Mouse (Mus musculus) frontal cortex, postnatal 10 days (tissue): Measurements from ENCODE around the gene Cmc1.

Experiments
- DNase-seq, 2 experiments: peaks; one replicate each; pipeline ENCODE4 v3.0.0; 2022; ENCODE audit warnings: low spot score in 2 of 2, mixed read lengths in 1 of 2

Gene Cmc1

DNA sequence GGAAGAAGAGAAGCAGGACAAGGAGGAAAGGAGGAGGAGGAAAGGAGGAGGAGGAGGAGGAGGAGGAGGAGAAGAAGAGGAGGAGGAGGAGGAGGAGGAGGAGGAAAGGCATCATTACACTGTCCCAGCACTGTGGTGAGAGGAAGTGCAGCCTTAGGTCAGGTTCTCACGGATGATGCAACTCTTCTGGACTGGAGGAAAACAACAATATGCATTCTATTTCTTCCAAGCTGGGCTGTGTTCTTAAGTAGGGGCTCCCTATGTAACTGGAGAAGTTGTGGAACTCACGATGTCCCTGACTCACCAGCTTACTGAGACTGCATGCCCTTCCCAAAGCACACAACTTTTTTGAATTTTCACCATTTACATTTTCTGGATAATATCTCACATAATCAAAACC, 118.3 kb downstream of the Cmc1 start:
- no peak for DNase-seq

DNA sequence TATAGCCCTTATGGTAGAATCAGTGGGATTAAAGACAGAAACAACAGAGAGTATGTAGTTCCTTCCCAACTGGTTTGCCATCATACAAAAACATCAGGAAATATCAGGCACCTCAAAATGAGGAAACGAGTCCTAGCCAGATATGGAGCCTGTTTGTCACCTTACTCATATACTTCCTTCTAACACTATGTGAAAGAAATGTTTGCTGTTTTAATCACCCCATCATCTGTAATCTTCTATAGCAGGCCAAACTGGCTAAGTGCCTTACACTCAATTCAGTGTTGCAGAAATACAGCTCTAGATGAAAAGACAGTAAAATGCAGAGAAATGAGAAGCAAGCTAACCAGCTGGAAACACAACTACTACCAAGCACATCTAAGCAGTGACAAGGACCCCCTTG, 119.7 kb downstream of the Cmc1 start:
- no peak for DNase-seq

- DNase-seq: no peak
Observed at GRCm38 (mm10) chr9:118029490-118029889, 120.5 kb downstream of the Cmc1 start.

DNA sequence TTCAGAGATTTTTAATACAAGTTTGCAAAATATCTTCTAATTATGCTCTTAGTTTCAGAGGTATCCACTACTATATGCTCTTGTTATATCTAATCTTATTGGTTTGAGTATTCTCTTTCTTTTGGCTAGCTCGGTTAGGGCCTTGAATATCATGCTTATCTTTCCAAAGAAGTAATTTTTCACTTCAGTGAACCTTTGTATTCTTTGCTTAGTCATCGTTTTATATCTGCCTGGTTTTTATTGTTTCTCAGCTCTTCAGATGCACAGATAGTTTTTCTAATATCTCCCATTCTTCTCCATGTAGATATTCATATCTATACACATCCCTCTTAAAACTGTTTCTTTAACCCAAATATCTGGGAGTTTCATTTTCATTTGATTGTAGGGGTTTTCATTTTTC, 125.0 kb downstream of the Cmc1 start:
- no peak for DNase-seq
